Mouse (Mus musculus) bone marrow macrophage, adult 2 months (primary cell): ENCODE measurements around the gene Dusp14.

Experiments
- CTCF ChIP-seq: IDR thresholded peaks from 2 replicates; pipeline ENCODE4 v1.5.1; 2012; ENCODE audit warnings: low read depth, mild to moderate bottlenecking, low read length, moderate library complexity
- POLR2A ChIP-seq: IDR thresholded peaks from 2 replicates; pipeline ENCODE4 v1.6.1; 2012; ENCODE audit warnings: mild to moderate bottlenecking, low read depth, low read length, borderline replicate concordance

DNA sequence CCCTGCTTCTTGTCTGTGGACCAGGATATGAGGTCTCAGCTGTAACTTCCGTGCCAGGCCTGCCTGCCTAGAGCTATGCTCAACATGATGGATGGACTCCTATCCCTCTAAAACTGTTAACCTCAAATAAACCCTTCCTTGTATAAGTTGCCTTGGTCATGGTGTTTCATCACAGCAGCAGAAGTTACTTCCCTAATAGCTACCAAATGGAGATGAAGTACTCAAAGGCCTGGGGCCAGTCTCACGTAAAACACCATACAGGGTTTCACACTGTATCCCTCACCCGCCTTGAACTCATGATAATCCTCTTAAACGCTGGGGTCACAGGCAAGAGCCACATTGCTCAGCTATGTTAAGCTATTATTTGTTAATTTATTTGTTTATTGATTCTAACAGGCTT is 48.4 kb upstream of the Dusp14 start:
- TF ChIP-seq POLR2A (no peak), CTCF (no peak)
